Mouse (Mus musculus) common myeloid progenitor, adult 5-6 weeks (primary cell): ENCODE data around the gene Ccl17. TPM values are rescaled to one million over a fixed set of nuclear protein-coding genes. Genes with fewer than 3 reads are reported as not detected.

Experiments used
- total RNA-seq: library from RNA; stranded (forward); fragments of 200-1000, 187-1606 nt; gene quantifications from 2 replicates; pipeline ENCODE4 v1.2.3, GENCODE M21; 2017

The Ccl17 gene
- total RNA-seq, 1 experiment from 2014 or later = 1.1 TPM

Other genes with a start within 250 kb of the Ccl17 start
- 37.1 and 42.9 TPM in 2 replicates for gene Rspry1, start 208.5 kb upstream of the Ccl17 start, total RNA-seq
- 104 and 157 TPM in 2 replicates for gene Fam192a, start 208.5 kb upstream of the Ccl17 start, total RNA-seq
- gene Arl2bp, start 143.9 kb upstream of the Ccl17 start, total RNA-seq = 126 and 144 TPM in 2 replicates
- gene Pllp, start 114.2 kb upstream of the Ccl17 start, total RNA-seq = not detected in 2 replicates
- gene Ccl22, start 64.9 kb upstream of the Ccl17 start, total RNA-seq = not detected in 2 replicates
- gene Cx3cl1, start 38.4 kb upstream of the Ccl17 start, total RNA-seq = not detected in 2 replicates
- 16.8 and 30.8 TPM in 2 replicates for gene Coq9, start 27.9 kb downstream of the Ccl17 start, total RNA-seq
- gene Ciapin1, start 27.9 kb downstream of the Ccl17 start, total RNA-seq = 32.4 and 34.1 TPM in 2 replicates
- gene Polr2c, start 47.0 kb downstream of the Ccl17 start, total RNA-seq = 51.3 and 54.3 TPM in 2 replicates
- 0.78 and 0.82 TPM in 2 replicates for gene Dok4, start 65.9 kb downstream of the Ccl17 start, total RNA-seq
- 0.58 and 2.2 TPM in 2 replicates for gene Ccdc102a, start 107.6 kb downstream of the Ccl17 start, total RNA-seq
- 0.05 TPM in 1 of 2 replicates, not detected in the other for gene Adgrg5, start 113.2 kb downstream of the Ccl17 start, total RNA-seq
- 293 and 407 TPM in 2 replicates for gene Adgrg1, start 164.3 kb downstream of the Ccl17 start, total RNA-seq
- 144 and 156 TPM in 2 replicates for gene Adgrg3, start 207.2 kb downstream of the Ccl17 start, total RNA-seq
- gene Drc7, start 244.7 kb downstream of the Ccl17 start, total RNA-seq = 8.4 and 9.8 TPM in 2 replicates